Mouse (Mus musculus) adipocyte (in vitro differentiated cells): Measurements from ENCODE around the gene Prr13.

Experiments
- DNase-seq: peaks from one replicate; pipeline ENCODE4 v3.0.0-alpha.2; 2016; ENCODE audit warnings: low spot score

Prr13 gene

DNA sequence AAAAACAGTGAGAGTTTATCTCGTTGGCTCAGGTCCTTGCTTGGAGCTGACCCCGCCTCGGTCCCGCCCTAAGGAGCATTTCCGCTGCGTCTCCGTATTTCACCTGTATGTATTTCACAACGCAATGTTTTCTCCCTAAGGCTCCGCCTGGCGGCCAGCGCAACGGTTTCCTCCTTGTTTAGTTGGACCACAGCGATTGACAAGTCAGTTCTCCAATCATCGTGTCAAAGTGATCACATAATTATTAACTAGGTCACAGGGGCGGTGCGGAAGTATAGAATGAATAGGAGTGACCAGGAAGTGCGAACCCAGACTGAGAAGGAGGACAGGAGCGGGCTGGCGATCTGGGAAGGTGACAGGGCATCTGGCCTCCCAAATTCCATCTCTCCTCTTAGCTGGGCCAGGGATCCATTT lies at the start of gene Prr13:
Gene Prr13, plus strand, starts transcription at position 125 of the 414 bp plus-strand sequence.
- peak; percentile 97 for DNase-seq

- DNase-seq = no peak
These were observed 49.5 kb upstream of the Prr13 start for GRCm38 (mm10) chr15:102409286-102409685.

DNA sequence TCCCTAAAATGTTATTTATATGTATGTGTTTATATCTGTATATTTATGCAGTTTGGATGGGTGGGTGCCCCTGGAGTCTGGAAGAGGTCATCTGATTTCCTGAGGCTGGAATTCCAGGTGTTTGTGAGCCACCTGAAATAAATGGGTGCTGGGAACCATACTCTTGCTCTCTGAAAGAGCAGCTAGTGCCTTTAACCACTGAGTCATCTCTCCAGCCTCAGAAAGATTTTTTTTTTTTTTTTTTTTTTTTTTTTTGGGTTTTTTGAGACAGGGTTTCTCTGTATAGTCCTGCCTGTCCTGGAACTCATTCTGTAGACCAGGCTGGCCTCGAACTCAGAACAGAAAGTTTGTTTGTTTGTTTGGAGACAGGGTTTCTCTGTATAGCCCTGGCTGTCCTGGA lies 47.8 kb upstream of the Prr13 start:
- DNase-seq = no peak

- DNase-seq = no peak
These were observed 45.1 kb upstream of the Prr13 start for GRCm38 (mm10) chr15:102413687-102414086.

DNA sequence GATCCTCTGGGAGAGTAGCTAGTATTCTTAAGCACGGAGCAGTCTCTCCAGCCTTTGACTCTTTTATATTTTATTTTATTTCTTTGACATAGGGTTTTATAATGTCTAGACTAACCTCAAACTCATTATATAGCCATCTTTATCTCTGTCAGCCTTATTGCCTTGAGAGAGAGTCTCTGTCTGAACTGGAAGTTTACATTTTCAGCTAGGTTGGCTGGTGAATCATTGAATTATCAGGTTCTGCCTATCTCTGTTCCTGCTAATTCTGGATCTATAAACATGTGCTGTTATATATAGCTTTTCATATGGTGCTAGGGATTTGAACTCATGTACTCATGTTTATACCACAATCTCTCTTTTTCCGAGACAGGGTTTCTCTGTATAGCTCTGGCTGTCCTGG lies 41.3 kb upstream of the Prr13 start:
- no peak for DNase-seq

- DNase-seq = no peak
These were observed 37.8 kb upstream of the Prr13 start for GRCm38 (mm10) chr15:102420986-102421385.

DNA sequence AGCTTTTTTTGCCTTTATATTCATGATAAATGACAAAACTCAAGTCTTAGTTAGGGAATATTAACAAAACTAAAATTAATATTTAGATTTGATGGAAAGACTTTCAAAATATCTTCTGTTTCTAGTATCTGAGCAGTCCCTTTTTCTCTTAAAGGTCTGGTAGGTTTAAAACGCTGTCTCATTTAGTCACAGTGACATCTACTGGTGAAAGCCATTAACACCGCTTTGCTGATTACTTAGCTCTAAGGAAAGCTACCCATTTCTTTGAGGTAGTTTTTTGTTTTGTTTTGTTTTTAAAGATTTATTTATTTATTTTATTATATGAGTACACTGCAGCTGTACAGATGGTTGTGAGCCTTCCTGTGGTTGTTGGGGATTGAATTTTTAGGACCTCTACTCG lies 37.4 kb upstream of the Prr13 start:
- DNase-seq = peak; percentile 88

DNA sequence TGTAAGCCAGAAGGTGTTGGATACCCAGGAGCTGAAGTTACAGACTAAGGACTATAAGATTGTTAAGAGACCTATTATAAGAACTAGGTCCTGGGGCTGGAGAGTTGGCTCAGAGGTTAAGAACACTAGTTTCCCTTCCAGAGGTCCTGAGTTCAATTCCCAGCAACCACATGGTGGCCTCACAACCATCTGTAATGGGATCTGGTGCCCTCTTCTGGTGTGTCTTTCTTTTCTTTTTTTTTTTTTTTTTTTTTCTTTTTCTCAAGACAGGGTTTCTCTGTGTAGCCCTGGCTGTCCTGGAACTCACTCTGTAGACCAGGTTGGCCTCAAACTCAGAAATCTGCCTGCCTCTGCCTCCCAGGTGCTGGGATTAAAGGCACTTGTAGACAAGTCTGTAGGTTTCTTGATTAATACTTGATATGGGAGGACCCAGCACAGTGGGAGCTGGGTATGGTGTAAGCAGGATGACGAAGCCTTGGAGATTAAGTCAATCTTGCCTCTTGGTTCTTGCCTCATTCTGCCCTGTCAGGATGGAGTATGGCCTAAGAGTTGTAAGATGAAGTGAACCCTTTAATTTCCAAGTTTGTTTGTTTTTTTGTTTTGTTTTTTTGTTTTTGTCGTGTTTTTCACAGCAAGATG lies 35.1 kb upstream of the Prr13 start:
- no peak for DNase-seq

- DNase-seq = no peak
These were observed 34.2 kb upstream of the Prr13 start for GRCm38 (mm10) chr15:102424657-102425056.

GRCm38 (mm10) chr15:102426963-102427362 lies 31.9 kb upstream of the Prr13 start:
- DNase-seq = no peak

- no peak for DNase-seq
These were observed 26.8 kb upstream of the Prr13 start for GRCm38 (mm10) chr15:102432046-102432445.

GRCm38 (mm10) chr15:102433173-102433572 lies 25.7 kb upstream of the Prr13 start:
- no peak for DNase-seq

- peak; percentile 98 for DNase-seq
These were observed 16.3 kb upstream of the Prr13 start for GRCm38 (mm10) chr15:102442490-102442889.

DNA sequence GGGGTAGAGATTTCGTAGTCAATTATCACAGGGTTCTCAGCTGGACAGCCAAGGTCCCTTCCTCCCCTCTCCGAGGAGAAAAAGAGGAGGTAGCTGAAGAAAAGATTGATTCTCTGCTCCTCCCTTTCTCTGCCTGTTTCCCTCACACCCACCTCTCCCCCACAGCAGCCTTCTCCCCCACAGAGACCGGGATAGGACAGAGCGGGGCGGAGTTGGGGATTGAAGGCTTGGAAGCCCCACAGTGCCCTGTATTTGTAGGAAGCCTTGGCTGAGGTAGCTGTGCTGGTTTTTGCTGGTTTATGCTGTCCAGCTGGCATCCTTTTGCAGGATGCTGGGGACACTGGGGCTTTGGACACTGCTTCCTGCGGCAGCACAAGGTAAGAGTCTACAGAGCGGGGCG lies 13.7 kb upstream of the Prr13 start, which contains the start of gene Amhr2:
Gene Amhr2, plus strand, starts transcription at position 222 of the 400 bp plus-strand sequence.
- no peak for DNase-seq

GRCm38 (mm10) chr15:102446448-102446847 lies 12.4 kb upstream of the Prr13 start:
- no peak for DNase-seq

- peak; percentile 66 for DNase-seq
These were observed 9.5 kb upstream of the Prr13 start for GRCm38 (mm10) chr15:102449366-102449765.

GRCm38 (mm10) chr15:102450928-102451327 lies 7.9 kb upstream of the Prr13 start:
- no peak for DNase-seq

DNA sequence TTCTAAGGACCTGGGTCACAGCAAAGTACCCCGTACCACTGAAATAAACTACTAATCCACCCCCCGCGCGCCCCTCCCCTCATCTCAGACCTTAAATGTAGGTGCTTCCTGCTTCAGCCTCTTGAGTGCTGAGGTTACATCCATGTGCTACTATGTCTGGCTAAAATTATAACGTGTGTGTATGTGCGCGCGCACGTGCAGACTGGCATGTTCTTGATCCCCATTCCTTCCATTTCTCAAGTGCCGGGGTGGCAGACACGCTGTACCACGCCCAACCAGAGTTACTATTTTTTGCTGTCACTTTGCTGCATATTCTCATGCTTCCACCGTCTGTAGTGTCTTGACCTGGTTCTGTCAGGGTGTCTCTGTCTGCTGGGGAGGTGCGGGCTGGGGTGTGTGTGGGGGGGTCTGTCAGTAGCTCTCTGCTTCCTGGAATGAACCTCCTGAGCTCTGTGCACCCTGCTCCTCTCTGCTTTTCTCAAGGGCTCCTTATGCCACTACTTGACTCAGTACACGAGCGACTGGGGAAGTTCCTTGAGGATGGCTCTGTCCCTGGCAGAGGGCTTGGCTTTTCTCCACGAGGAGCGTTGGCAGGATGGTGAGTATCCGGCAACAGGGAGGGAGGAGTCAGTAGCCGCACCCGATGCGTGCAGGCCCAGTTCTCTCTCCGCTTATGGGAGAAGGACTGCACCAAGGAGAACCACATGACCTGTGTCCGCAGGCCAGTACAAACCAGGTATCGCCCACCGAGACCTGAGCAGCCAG lies 7.0 kb upstream of the Prr13 start:
- no peak for DNase-seq

- no peak for DNase-seq
These were observed 2.8 kb upstream of the Prr13 start for GRCm38 (mm10) chr15:102455993-102456392.

DNA sequence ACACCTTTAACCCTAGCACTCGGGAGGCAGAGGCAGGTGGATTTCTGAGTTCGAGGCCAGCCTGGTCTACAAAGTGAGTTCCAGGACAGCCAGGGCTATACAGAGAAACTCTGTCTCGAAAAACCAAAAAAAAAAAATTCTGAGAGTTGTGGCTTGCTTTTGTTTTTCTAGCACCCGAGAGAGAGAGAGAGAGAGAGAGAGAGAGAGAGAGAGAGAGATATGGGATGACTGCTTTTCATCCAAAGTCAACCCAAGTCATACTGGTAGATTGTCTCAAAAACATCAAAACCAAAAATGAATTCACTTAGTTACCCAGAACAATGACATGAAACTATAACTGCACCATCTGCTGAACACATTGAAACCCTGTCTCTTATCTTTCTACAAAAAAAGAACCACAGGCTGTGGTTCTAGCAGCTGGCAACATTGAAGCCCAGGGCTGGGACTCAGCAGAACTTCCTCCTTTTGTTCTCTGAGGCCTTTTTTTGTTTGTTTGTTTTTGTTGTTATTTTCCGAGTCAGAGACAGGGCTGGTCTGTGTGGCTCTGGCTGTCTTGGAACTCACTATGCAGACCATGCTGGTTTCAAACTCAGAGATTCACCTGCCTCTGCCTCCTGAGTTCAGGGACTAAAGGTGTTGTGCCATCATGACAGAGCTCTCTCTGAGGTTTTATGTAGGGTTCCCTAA lies 635 bp upstream of the Prr13 start:
- no peak for DNase-seq

DNA sequence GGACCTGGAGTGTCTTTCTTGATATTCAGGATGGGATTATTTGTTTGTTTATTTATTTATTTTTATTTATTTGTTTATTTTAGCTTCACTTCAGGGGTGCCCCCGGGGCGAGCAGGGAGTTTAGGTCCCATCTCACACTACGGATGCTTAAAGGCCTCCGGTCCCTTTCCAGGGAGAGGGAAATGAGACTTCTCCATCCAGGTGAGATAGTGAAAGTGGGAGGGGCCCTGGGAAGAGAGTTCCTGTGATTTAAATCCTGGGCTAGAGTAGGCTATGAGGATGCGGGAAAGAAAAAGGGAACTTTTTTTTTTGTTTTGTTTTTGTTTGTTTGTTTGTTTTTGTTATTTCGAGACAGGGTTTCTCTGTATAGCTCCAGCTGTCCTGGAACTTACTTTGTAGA lies 553 bp downstream of the Prr13 start:
- DNase-seq = no peak

GRCm38 (mm10) chr15:102459847-102460246 lies 1.0 kb downstream of the Prr13 start:
- DNase-seq = no peak

DNA sequence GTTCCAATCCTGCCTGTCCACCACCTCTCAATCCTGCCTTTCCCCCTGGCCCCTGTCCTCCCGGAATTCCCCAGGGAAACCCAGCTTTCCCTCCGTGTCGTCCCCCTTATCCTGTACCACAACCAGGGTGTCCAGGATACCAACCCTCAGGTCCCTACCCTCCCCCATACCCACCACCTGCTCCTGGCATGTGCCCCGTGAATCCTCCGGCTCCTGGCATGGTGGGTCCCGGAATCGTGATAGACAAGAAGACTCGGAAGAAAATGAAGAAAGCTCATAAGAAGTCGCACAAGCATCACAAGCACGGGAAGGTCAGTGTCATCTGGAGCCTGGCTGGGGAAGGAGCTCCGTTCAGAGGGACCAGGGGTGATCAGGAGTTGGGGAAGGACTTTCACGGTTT lies 1.6 kb downstream of the Prr13 start:
- no peak for DNase-seq
